Mouse (Mus musculus) CD4-positive naive resting alpha-beta T cell, adult 57 days (primary cell): ENCODE data around the gene Cyp2j7. TPM values are rescaled to one million over a fixed set of nuclear protein-coding genes. Genes with fewer than 3 reads are reported as not detected.

Experiments
- total RNA-seq: library from RNA; stranded (reverse); gene quantifications from one replicate; pipeline ENCODE4 v1.2.4, GENCODE M21; 2023

The Cyp2j7 gene
- not detected for total RNA-seq

DNA sequence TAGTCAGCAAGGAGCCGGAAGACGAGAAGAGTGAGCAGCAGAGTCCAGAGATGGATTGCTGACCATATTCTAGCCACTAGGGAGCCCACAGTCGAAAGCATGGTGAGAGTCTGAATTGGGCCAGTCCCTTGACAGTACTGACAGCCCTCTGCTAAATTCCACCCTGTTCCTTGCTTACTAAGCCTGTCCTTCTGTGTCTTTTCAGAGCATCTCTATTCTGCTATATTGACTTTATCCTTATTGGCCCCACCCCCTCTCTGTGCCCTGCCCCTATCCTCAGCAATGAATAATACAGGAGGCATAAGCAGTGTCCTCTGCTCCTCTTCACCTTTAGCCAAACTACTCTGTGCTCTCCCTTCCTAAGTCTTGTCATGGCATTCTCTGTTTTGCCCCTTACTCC, at the start of gene Cyp2j7:
Gene Cyp2j7 (minus strand): TSS at position 101 of the 400 bp plus-strand sequence.

Other genes with a start within 250 kb of the Cyp2j7 start
- gene Cyp2j13, start 159.1 kb downstream of the Cyp2j7 start, total RNA-seq: not detected
- not detected for gene Cyp2j12, start 95.5 kb downstream of the Cyp2j7 start, total RNA-seq
- not detected for gene Cyp2j11, start 112.0 kb upstream of the Cyp2j7 start, total RNA-seq